Mouse (Mus musculus) G1E-ER4 (cell line): ENCODE results near the gene Rpl37. TPM values are rescaled to one million over a fixed set of nuclear protein-coding genes. Genes with fewer than 3 reads are reported as not detected.

Source experiments
- GATA1 ChIP-seq: IDR thresholded peaks from one replicate; pipeline ENCODE4 v1.8.0; 2012; ENCODE audit warnings: low read length, inconsistent platforms
- polyA plus RNA-seq: library from polyadenylated mRNA; stranded (reverse); fragments of >175 nt; gene quantifications from 2 replicates; pipeline ENCODE4 v1.2.3, GENCODE M21; 2012

The Rpl37 gene
- polyA plus RNA-seq, 1 experiment, result 55.2 TPM

- peak; percentile 57 for TF ChIP-seq GATA1
Measured at GRCm38 (mm10) chr15:5139863-5140262, 23.4 kb downstream of the Rpl37 start.

GRCm38 (mm10) chr15:5140357-5140756 is 23.9 kb downstream of the Rpl37 start:
- peak; percentile 45 for TF ChIP-seq GATA1

DNA sequence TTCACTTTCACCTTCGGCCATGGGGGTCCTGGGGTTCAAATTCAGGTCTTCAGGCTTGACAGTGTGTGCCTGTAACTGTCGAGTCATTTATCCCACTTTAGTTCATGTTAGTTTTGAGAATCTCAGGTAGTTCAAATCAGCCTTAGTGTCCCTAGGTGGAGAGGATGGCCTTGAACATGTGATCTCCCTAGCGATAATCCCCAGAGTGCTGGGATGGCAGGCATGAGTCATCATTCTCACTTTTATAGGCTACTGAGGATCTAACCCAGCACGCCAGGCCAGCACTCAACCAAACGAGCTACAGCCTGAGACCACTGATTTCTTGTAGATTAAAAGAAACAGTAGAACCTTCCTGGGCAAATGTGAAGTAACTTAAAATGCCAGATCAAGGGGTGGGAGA is 25.6 kb downstream of the Rpl37 start:
- no peak for TF ChIP-seq GATA1

GRCm38 (mm10) chr15:5142714-5143113 is 26.3 kb downstream of the Rpl37 start:
- no peak for TF ChIP-seq GATA1

GRCm38 (mm10) chr15:5143361-5144020 is 27.0 kb downstream of the Rpl37 start, which contains the start of gene Prkaa1:
Gene Prkaa1, plus strand, starts transcription at chr15:5143861.
- no peak for TF ChIP-seq GATA1

- TF ChIP-seq GATA1, result no peak
Measured at GRCm38 (mm10) chr15:5144021-5144778, 27.8 kb downstream of the Rpl37 start.

DNA sequence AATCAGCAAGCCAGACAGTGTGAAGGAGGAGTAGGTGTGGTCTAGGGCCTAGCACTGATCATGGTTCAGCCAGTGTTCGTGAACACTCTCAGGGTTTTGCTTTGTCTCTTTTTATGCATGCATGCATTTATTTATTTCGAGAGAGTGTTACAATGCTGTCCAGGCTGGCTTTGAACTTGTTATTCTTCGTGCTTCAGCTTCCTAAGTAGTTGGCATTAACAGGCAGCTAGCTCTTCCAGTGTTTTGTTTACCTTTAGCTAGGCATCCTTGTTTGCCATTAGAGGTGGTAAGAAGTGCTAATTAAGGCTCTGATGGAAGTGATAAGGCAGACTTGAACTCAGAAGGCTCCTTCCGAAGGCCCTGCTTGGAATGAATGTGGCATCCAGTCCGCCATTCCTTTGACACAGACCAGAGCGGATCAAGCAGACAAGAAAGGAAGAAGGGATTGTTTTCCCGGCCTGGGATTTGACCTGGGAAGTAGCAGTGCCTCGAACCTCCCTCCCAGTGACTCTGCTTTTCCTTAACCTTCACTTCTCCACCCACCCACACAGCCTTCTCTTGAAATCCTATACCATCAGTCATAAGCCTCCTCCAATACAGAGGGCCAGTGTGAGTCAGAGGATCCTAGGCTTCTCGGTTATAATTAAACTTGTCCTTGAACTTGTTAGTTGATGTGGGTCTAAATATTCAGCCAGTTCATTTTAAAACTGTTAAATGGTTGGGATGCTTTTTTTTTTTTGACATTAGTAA is 28.9 kb downstream of the Rpl37 start:
- no peak for TF ChIP-seq GATA1

DNA sequence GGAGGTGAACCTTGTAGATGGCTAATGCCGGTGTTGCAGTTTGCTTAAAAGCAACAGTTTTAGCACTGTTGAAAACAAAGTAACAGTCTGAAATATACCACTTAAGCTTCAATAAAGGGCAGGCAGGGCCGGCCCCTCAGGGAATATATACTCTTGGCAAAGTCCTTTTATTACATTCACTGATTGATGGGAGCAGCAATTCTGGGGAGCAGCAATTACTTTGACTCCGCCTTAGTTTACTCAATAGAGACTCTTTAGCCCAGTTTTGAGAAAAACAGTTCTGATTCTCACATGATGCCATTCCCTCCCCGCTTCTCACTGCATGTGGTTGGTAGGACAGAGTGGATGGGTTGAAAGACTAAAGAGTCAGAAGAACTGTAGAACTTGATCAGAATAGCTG is 32.7 kb downstream of the Rpl37 start:
- no peak for TF ChIP-seq GATA1

DNA sequence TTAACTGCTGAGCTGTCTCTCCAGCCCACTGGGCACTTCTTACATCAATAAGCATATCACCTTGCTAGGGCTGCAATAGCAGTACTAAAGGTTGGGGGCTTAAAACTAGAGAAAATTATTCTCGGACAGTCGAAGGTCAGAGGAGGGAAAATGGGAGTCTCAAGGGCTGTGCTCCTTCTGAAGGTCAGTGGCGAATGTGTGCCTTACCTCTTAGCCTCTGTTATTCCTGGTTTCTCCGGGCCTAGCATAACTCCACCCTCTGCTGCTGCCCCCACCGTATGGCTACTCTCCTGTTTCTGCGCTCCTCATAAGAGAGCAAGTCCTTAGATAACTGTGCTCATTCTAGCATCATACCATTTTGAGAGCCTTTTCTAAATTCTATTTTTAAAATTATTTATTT is 35.7 kb downstream of the Rpl37 start:
- TF ChIP-seq GATA1, result no peak

- TF ChIP-seq GATA1, result no peak
Measured at GRCm38 (mm10) chr15:5154621-5155020, 38.2 kb downstream of the Rpl37 start.

DNA sequence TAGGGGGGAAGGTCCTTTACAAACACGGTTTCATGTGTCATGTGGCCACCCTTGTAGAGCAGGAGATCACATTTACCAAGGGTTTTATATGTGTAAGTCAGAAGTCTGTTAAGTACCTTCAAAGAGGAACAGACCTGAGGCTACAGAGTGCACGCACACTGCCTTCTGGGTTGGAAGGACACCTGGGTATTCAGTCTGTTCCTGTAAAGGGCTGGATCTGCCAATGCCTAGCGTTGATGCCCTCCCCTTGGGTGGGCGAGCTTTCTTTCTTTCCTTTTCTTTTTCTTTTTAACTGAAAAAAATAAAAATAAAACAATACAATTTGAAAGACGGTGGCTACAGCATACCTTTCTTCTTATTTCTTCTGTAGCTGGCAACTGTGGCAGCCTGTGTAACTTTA is 38.6 kb downstream of the Rpl37 start:
- no peak for TF ChIP-seq GATA1

GRCm38 (mm10) chr15:5156355-5156754 is 39.9 kb downstream of the Rpl37 start:
- TF ChIP-seq GATA1, result no peak

DNA sequence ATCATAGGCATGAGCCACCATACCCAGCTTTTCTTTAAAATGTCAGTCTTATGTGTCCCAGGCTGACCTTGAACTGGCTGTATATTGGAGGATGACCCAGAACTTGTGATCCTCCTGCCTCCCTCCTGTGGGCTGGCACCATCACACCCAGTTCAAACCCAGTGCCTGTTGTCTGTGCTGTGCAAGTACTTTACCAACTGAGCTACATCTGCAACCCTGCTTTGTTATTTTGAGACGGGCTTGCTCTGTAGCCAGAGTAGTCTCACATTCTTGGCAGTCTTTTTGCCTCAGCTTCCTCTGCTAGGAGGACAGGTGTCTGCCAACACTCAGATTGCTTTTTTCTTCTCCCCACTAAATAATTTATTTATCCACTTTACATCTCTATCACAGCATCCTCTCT is 40.9 kb downstream of the Rpl37 start:
- no peak for TF ChIP-seq GATA1

DNA sequence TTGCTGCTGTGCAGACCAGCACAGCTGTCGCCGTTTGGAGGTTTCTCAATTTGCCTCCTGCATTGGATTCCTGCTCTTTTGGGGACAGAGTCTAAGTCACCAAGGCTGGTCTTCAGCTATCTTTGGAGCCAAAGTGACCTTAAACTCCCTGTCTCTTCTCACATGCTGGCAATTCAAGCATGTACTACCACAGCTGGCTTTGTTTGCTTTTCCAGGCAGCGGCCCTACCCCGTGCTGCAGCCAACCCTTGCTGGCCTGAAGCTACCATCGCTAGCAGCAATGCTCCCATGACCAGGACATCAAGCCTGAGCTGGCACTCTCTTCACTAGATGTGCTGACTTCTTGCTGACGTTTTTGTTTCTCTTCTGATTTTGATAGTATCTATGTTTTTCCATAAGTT is 42.4 kb downstream of the Rpl37 start:
- no peak for TF ChIP-seq GATA1

- TF ChIP-seq GATA1, result no peak
Measured at GRCm38 (mm10) chr15:5165121-5165773, 48.8 kb downstream of the Rpl37 start.

Other genes with a start within 250 kb of the Rpl37 start
- gene Mroh2b, start 217.9 kb upstream of the Rpl37 start, polyA plus RNA-seq, result not detected in 2 replicates
- gene C7, start 52.9 kb upstream of the Rpl37 start, polyA plus RNA-seq, result not detected in 2 replicates
- gene Card6, start 8.1 kb upstream of the Rpl37 start, polyA plus RNA-seq, result 0.46 and 0.55 TPM in 2 replicates
- 5.0 and 5.6 TPM in 2 replicates for gene Prkaa1, start 27.2 kb downstream of the Rpl37 start, polyA plus RNA-seq
- gene Ttc33, start 68.9 kb downstream of the Rpl37 start, polyA plus RNA-seq, result 1.9 and 49.6 TPM in 2 replicates
- gene Ptger4, start 127.5 kb downstream of the Rpl37 start, polyA plus RNA-seq, result 10.6 and 13.4 TPM in 2 replicates